Mouse (Mus musculus) heart, postnatal 14 days (tissue): ENCODE measurements around the gene Dync1li2. TPM values are rescaled to one million over a fixed set of nuclear protein-coding genes. Genes with fewer than 3 reads are reported as not detected.
A peak's percentile ranks its signal among the peaks of the same experiment; 100 is the strongest.

Source experiments
- DNase-seq, 2 experiments: peaks; one replicate each; pipeline ENCODE4 v3.0.0; 2021 to 2022
- intact Hi-C: fragments of 180-260 bp; cut with DNase I; formaldehyde crosslinking; loops from one replicate; pipeline ENCODE4 v1.15.1; 2025
- long read RNA-seq, 2 experiments: library from polyadenylated mRNA; stranded (forward); transcript quantifications; one replicate each; pipeline ENCODE4 v2.0.0; 2021
- total RNA-seq, 2 experiments: library from RNA; stranded (reverse); gene quantifications; 2 replicates each; pipeline ENCODE4 v1.2.3; 2021

Gene Dync1li2
- 100 to 1,000 TPM; 101 to 110 TPM for total RNA-seq
- long read RNA-seq, experiment 1, full-length matches to known transcripts: 49 of 66 reads
- long read RNA-seq, experiment 1, partial matches to known transcripts: 3 of 66 reads
- long read RNA-seq, experiment 1, other reads (novel, unspliced or antisense): 14 of 66 reads
- long read RNA-seq, experiment 2, full-length matches to known transcripts: 47 of 63 reads
- long read RNA-seq, experiment 2, partial matches to known transcripts: 7 of 63 reads
- long read RNA-seq, experiment 2, other reads (novel, unspliced or antisense): 9 of 63 reads

- intact Hi-C loops: loop anchor here (1.0 to 10.0 kb wide), 4 partner anchors 48 to 188 kb away; partner anchors contain the start of genes Cklf and Cmtm4
- DNase-seq: peak; percentile 96 to 97
These were observed at the start of gene Dync1li2 for GRCm38 (mm10) chr8:104442299-104443124. Gene Dync1li2 (minus strand): TSS chr8:104443047.

DNA sequence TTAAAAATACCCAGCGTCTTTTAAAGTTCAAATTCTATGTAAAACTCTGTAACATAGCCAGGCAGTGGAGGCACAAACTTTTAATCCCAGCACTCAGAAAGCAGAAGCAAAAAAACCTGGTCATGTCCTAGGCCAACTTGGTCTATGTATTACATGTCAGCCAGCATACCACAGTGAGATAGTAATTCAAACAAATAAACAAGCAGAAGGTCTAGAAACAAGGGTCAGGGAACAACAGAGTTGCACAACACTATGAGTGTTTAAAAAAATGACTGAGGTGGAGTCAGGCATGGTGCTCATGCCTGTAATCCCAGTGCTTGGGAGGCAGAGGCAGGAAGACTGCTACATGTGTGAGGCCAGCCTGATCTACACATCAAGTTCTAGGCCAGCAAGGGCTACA lies 36.2 kb upstream of the Dync1li2 start:
- intact Hi-C loops: no loop called here
- no peak for DNase-seq

DNA sequence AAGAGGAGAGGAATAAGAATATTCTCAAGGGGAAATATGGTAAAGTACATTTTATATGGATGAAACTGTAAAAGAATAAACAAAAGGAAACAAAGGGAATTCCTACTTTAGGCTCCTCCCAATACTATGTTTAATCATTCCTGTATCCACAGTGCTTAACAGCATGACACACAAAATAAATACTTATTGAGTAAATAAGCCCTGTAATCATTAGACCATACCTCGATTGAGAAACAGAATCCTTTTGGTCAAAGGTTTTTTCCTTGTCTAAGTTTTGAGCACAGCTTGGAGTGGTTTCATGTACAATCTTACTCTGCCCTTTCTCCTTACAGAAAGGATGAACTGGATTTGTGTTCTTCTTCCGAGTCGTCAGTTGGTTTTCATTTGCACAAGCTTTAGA lies 29.6 kb upstream of the Dync1li2 start:
- DNase-seq: no peak
- intact Hi-C loops: no loop called here

DNA sequence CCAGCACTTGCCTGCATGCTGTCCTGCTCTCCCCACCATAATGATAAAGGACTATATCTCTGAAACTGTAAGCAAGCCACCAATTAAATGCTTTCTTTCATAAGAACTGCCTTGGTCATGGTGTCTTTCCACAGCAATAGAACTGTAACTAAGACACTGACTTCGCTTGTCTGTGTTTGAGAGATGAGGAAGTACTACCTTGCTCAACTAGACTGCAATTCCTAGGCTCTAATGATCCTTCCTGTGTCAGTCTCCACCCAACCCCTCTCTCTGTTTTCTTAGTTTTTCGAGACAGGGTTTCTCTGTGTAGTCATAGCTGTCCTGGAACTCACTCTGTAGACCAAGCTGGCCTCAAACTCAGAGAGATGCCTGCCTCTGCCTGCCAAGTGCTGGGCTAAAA lies 24.6 kb upstream of the Dync1li2 start:
- no peak for DNase-seq
- intact Hi-C loops: no loop called here

- intact Hi-C loops: no loop called here
- DNase-seq: no peak
These were observed 9.3 kb upstream of the Dync1li2 start for GRCm38 (mm10) chr8:104452177-104452576.

DNA sequence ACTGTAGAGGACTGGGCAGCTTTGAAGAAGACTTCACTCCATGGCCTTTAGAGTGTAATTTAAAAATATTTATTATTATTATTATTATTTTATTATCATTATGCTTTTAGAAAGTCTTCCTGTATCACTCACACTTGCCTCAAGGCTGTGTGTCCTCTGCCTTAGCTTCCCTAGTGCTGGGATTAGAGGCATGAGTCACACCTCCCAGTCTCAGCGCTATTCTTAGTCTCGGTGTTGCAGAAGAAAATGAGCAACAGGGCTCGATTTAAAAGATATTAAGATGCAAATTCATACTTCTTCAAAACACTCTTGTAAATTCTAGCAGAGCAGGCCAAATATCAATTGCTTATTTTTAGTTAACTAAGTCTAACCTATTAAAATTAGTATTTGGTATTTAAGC lies 5.9 kb upstream of the Dync1li2 start:
- no peak for DNase-seq
- intact Hi-C loops: loop anchor here (10.0 kb wide), 1 partner anchor 194 kb away; the partner anchor contains the start of gene Cklf

DNA sequence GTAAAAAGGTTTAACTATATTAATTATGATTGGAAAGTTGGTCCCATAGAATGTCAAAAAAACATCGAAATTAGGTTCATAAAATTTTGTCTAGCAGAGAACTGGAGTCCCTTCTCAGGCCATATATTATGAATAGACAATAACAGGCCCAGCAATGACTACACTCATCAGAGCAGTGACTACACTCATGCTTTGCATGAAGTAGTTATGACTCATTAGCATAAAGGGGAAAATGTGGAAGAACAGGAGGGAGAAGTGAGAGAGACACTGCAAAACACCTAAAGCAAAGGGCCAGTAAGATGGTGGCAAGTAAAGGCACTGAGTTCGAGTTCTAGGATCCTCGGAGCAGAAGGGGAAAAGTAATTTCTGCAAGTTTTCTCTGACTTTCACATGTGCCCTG lies 3.2 kb upstream of the Dync1li2 start:
- intact Hi-C loops: loop anchor here (10.0 kb wide), 1 partner anchor 191 kb away; the partner anchor contains the start of gene Cklf
- DNase-seq: no peak

- no peak for DNase-seq
These were observed 2.4 kb upstream of the Dync1li2 start for GRCm38 (mm10) chr8:104445248-104445647.

DNA sequence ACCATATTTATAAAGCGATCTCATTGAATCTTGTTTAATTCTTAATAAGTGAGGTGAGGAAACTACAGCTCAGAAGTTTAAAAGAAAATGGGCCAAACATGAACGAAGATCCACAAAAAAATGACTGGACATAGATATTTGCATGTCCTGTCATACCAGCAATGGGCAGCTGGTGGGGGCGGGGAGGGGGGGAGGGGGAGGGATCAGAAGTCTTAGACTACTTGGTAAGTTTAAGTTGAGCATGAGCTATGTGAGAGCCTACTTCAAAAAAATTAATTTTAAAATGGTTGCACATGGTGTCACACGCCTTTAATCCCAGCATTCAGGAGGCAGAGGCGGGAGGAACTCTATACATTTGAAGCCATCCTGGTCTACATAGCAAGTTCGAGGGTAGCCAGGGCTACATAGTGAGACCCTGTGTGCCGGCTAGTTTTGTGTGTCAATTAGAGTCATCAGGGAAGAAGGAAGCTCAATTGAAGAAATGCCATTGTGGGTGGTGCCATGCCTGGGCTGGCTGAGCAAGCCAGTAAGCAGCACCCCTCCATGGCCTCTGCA lies 355 bp upstream of the Dync1li2 start:
- intact Hi-C loops: loop anchor here (1.0 to 10.0 kb wide), 4 partner anchors 48 to 188 kb away; partner anchors contain the start of genes Cklf and Cmtm4
- DNase-seq: no peak

More at GRCm38 (mm10) chr8:104445248-104445647, 2.4 kb upstream of the Dync1li2 start:
- intact Hi-C loops: loop anchor here (10.0 kb wide), 1 partner anchor 190 kb away; the partner anchor contains the start of gene Cklf

DNA sequence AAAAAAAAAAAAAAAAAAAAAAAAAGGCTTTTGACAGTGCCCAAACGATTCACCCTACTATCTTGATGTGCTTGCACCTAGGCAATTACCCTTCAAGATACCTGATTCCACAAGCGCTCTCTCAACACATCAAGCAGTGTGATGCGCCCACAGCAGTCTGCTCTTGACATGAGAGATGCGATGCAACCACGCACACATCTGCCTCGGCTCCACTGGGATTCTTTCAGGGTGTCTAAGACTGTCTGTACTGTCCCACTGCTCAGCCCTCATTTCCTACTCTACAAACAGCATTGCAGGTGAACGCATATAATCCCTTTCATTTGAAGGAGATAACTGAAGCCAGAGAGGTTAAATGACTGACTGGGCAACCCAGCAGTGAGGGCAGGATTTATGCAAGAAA lies 1.2 kb downstream of the Dync1li2 start:
- intact Hi-C loops: loop anchor here (2.0 to 10.0 kb wide), 3 partner anchors 47 to 187 kb away; partner anchors contain the start of genes Cklf and Cmtm4
- DNase-seq: no peak

- intact Hi-C loops: loop anchor here (5.0 kb wide), 1 partner anchor 98 kb away; no protein-coding TSS in a partner anchor
- DNase-seq: no peak
These were observed 3.4 kb downstream of the Dync1li2 start for GRCm38 (mm10) chr8:104439461-104439860.

- intact Hi-C loops: loop anchor here (5.0 kb wide), 1 partner anchor 100 kb away; no protein-coding TSS in a partner anchor
These were observed 5.2 kb downstream of the Dync1li2 start for GRCm38 (mm10) chr8:104437494-104438135.

DNA sequence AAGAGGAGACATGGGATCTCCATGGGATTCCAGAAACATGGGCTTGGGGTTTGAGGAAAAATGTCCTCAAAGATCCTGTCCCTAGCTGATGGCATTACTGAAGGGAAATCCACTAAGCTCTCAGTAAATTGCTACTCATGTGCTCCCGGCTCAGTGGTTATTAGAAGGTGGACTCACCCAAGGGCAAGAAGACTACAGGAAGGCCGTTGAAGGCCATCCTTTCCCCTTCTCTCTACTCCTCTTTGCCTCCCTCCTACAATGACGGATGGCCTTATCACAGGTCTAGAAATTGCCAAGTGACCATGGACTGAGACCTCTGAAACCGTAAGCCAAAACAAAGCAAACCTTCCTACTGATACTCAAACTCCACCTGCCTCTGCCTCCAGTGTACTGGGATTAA lies 6.3 kb downstream of the Dync1li2 start:
- intact Hi-C loops: loop anchor here (5.0 kb wide), 1 partner anchor 101 kb away; no protein-coding TSS in a partner anchor
- DNase-seq: no peak

More at GRCm38 (mm10) chr8:104437494-104438135, 5.2 kb downstream of the Dync1li2 start:
- no peak for DNase-seq

DNA sequence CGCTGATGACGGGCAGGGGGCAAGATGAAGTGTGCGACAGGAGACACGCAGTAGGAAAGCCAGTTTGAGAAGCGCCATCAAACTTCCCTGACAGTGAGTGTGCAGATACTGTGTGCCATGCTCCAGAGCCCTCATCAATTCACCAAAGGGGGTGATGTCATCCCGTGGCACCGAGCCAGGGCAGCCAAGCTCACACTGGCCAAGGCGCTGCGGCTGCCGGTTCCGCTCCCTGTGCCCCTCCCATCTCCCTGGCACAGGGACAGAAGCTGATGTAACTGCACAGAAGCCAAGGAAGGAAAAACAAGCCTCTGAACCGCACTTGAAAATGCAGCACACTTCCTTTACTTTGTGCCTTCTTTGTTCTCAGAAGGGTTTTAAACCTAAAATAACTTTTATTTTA lies 6.8 kb downstream of the Dync1li2 start:
- intact Hi-C loops: loop anchor here (5.0 kb wide), 1 partner anchor 101 kb away; no protein-coding TSS in a partner anchor
- DNase-seq: peak; percentile 98 to 100

GRCm38 (mm10) chr8:104434826-104435354 lies 8.0 kb downstream of the Dync1li2 start:
- intact Hi-C loops: loop anchor here (5.0 kb wide), 1 partner anchor 102 kb away; no protein-coding TSS in a partner anchor

GRCm38 (mm10) chr8:104434275-104434674 lies 8.6 kb downstream of the Dync1li2 start:
- intact Hi-C loops: no loop called here
- peak in 1 of 2 experiments; percentile 36 for DNase-seq

More at GRCm38 (mm10) chr8:104434826-104435354, 8.0 kb downstream of the Dync1li2 start:
- no peak for DNase-seq

GRCm38 (mm10) chr8:104433191-104433842 lies 9.5 kb downstream of the Dync1li2 start:
- no peak for DNase-seq
- intact Hi-C loops: no loop called here

DNA sequence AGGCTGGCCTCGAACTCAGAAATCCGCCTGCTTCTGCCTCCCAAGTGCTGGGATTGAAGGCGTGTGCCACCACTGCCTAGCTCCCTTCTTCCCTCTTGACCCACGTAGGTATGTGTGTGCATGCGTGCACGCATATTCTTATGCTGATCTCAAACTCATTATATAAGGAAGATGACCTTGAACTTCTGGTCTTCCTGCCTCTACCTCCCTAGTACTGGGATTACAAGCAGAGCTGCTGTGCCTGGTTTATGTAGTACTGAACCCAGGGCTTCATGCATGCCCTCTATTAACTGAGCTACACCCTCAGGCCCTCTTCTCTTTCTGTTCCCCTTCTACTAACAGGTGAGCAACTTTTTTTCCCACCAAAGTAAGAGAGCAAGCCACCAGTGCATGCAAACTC lies 10.2 kb downstream of the Dync1li2 start:
- intact Hi-C loops: no loop called here
- no peak for DNase-seq

- intact Hi-C loops: no loop called here
- DNase-seq: no peak
These were observed 12.6 kb downstream of the Dync1li2 start for GRCm38 (mm10) chr8:104430230-104430629.
